Mouse (Mus musculus) activated CD4-positive, CD25-positive, alpha-beta regulatory T cell, adult 4 months (primary cell): ENCODE results near the gene Plcl2. TPM values are rescaled to one million over a fixed set of nuclear protein-coding genes. Genes with fewer than 3 reads are reported as not detected.
"Not testable (repeated sequence)": the region's sequence is repeated elsewhere in the genome, so short reads cannot be mapped to it uniquely, and the experiment has no call there.

Experiments used
- ATAC-seq: one replicate; pipeline ENCODE4 v1.8.0; 2017
- polyA plus RNA-seq, 2 experiments: library from polyadenylated mRNA; unstranded; fragments of 100-300 nt; shearing (Covaris generic); gene quantifications; one replicate each; pipeline ENCODE4 v1.2.1; 2017

Gene Plcl2
- polyA plus RNA-seq, 2 experiments from 2014 or later = 8.2 to 8.3 TPM

- ATAC-seq = not testable (repeated sequence)
Observed at GRCm38 (mm10) chr17:50630992-50631391, 121.8 kb downstream of the Plcl2 start.

- no peak for ATAC-seq
Observed at GRCm38 (mm10) chr17:50634008-50634871, 125.0 kb downstream of the Plcl2 start.

DNA sequence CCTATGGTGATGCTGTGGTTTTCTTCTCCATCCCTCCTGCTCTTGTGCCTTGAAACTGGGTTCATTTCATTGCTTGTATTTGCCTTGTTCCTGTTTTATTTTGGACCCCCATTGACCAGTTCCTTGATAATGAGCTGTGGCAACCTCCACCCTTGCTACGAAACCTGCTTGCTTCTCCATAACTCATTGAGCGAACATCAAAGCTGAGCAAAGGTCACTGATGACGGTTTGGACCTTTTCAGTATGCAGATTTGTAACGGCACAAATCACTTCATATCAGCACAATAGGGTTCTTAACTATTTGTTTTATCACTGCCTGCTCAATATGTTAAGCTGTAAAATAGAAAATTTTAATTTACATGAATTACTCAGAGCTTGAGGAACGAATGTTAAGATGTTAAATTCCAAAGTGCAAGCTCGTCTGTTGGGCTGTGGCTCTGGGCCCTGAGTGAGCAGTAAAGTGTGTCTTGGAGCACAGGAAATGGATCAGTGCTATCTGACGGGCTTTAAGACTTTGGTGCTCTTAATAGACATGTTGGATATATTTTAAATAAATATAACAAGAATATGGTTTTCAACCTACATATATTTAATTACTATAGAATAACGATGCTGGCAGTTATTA is 126.9 kb downstream of the Plcl2 start:
- ATAC-seq = no peak

GRCm38 (mm10) chr17:50638791-50639190 is 129.6 kb downstream of the Plcl2 start:
- ATAC-seq = no peak

DNA sequence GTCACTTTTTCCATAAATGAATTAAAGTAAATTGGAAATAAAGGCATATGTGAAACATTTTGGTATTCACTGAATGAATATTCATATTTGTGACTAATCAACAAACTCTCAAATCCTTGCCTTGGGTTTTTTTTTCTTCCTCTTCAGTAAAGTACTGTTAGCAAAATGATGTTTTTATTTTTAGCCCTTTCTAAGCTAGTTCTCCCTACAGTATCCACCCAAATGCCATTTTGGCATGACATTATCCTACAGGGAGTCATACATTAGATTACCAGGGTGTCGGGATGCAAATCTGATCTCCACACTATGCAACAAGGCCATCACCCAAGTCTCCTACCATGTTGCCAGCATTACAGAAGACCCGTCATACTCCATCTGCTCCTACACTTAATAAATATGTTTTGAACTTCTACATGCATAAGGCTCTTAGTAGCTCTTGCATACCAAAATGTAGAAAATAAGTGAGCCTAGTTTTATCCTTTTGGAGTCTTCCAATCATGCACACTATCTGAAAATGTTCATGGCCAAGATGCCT is 131.9 kb downstream of the Plcl2 start:
- no peak for ATAC-seq

DNA sequence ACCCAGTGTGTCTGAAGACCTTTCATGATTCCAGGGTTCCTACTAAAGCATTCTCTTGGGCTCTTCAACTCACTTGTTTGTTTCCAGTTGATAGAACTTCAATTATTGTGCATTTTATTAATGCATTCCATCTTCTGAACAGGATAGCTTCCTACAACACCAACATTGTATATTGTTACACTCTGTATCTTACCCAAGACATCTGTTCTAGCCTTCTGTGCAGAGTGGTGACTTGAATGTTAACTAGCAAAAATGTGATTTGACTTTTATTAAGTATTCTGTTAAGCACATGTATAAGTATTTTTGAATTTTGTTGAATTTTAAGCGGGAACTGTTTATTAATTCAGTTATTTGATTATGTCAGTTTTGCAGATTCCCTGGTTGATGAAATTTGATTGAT is 132.7 kb downstream of the Plcl2 start:
- no peak for ATAC-seq

DNA sequence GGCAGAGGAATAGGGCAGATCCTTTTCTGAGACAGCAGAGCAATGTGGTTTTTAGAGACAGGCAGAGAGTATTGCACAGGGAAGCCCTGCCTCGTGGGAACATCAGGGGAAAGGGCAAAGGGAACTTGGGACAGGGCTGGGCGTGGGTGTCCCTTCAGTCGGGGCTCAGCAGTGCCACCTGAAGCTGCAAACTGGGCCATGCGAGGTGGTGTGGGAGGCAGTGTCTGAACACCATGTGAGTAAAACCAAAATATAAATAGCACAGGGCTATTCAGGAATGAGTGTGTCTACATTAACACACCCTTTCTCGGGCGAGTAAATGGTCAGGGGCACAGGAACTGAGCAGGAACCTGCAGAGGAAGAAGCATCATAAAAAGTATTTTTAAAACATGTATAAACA is 134.2 kb downstream of the Plcl2 start:
- ATAC-seq = no peak

DNA sequence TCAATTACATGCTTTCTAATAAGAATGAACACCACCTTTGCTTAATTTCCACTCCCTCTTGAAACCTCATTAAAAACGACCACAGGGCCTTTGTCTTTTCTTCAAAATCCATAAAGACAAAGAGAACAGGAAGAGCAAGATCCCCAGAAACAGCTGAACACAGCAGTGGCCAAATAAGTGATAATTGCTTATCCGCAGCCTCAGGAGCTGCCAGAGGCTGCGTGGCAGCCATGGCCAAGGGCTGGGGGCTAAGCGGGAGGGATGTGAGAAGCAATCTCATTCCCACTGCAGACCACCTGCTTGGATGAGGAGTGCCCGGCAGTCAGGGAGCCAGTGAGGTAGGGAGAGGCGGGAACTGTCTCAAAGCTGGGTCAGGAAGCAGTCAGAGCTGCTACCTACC is 134.8 kb downstream of the Plcl2 start:
- no peak for ATAC-seq

DNA sequence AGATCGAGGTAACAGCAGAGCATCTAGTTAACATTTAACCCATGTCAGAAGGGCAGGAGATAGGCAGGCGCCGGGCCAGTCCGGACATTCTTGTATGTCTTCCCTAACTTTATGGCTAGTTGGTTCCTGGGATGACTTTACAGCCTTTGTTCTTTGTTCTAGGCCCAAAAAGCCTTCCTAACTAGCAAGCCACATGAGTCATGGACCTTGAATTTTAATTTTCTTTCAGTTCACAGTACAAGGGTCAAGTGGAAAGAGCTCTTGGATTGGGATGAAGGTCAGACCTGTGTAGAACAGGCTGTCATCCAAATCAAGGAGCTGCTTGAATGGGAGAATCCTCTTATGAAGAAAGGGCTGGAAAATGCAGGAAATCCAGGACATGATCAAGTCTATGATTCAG is 138.9 kb downstream of the Plcl2 start:
- ATAC-seq = not testable (repeated sequence)

GRCm38 (mm10) chr17:50648757-50649419 is 139.7 kb downstream of the Plcl2 start:
- no peak for ATAC-seq

DNA sequence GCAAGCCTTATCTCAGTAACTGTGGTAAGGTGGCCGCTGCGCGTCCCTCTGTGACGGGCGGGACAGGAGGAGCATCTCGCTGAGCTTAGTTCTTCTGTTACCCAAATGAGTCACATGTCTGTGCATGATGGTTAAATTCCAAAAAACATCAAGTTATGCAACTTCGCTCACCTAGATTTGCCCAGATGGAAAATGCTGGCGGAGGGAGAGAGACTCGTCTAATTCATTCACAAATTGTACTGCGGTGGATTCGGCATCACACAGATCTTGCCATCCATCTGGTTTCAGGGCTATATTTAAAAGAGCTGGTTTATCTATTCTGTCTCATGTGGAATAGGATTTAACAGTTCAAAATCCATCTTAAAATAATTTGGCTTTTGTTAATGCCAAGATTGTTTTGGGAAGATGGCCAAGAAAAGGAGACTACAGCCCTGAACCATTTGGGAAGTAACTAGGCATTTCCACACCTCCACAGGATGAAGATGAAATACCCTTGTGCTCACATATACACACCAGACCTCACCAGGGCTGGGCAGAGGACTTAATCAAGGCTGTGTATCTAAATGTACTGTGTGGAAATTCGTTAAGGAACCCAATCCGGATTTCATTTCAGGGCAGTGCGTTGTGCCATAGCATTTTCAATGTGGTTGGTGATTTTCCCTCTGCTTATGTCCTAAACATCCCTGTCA is 141.5 kb downstream of the Plcl2 start:
- ATAC-seq = no peak

- no peak for ATAC-seq
Observed at GRCm38 (mm10) chr17:50654741-50655415, 145.7 kb downstream of the Plcl2 start.

DNA sequence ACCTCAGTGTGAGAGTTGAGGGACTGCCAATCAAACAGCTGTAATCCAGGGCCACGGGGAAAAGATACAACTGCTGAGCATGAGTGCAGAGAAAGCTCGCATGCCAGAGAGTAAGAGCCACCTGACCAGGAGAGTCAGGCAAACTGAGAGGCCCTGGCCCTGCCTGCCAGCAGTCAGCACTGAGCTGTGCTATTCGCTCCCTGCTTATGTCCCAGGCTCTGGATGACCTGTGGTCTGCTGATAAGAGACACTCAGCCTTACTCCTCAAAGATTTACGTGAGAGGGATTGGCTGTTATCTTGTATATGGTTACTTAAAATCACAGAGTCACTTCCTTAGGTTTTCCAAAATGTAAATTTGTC is 146.2 kb downstream of the Plcl2 start:
- ATAC-seq = no peak

DNA sequence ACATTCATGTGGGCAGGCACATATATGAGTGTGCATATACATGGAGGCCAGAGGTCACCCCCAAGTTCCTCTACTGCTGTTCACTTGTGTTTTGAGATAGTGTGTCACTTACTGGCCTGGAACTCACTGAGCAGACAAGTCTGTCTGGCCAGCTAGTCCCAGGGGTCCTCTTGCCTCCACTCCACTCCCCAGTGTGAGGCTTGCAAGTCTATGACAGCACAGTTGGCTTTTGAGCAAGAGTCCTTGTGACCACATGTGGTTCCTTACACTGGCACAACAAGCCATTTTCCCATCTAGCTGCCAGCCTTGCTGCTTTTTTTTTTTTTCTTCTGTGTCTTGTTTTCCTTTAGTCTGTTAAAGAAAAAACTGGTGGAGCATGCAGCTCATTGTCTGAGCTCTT is 148.1 kb downstream of the Plcl2 start:
- ATAC-seq = no peak

DNA sequence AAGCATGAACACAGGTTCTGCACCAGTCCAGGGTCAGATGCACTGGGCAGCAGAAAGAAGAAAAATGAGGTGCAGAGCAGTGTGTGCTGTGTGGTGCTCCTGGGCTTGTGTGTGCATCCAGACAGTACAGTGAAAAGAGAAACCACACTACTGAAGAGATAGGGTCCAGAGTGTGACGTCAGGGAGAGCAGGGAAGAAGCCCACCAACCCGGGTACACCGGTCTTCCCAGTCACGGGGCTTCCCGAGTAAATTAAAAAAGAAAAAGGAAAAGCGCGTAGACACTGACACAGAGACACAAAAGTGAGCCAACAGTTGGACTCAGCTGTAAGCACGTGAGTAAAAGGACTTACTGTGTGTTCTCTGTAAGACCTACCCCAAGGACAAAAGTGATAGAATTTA is 149.7 kb downstream of the Plcl2 start:
- no peak for ATAC-seq

DNA sequence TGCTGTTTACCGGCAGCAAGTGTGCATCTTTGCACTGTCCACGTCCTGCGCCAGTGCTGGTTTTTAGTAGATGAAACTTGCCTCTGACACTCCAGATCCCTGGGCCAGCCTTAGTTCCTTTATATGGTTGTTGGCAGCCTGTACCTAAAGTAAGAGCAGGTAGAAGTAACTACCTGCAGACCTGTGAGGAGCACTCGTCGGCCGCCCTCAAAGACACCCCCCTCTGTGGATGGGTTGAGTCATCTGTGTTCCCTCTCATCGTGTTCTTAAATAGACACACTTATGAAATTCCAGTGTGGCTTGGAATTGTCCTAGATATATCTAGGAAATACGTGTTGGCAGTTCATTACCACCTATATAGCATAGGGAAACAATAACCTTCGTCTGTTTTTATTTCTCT is 158.4 kb downstream of the Plcl2 start:
- no peak for ATAC-seq

DNA sequence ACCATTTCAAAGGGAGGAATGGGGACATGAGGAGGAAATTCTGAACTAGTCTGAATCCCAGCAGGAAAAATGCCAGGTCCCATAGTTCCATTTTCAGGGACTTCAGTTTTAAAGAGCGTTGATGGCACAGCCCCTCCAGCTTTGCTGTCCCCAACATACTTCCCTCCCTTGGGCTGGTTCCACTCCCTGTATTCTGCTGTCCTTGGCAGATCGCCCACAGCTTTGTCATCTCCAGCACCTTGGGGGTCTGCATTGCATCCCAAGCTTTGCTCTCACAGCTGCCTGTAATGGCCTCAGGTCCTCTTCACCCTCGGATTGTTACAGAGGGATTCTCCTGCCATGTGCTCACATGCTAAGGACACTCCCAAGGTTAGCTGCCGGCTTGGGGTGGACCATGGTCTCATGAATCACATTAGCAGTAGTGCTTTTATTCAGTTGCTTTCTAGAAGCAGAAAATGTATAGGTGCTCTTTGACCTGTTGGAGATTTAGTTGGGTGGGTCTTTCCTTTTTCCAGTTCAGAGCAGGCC is 159.5 kb downstream of the Plcl2 start:
- no peak for ATAC-seq

GRCm38 (mm10) chr17:50671416-50671815 is 162.2 kb downstream of the Plcl2 start:
- ATAC-seq = no peak

GRCm38 (mm10) chr17:50674580-50674979 is 165.4 kb downstream of the Plcl2 start:
- ATAC-seq = no peak

DNA sequence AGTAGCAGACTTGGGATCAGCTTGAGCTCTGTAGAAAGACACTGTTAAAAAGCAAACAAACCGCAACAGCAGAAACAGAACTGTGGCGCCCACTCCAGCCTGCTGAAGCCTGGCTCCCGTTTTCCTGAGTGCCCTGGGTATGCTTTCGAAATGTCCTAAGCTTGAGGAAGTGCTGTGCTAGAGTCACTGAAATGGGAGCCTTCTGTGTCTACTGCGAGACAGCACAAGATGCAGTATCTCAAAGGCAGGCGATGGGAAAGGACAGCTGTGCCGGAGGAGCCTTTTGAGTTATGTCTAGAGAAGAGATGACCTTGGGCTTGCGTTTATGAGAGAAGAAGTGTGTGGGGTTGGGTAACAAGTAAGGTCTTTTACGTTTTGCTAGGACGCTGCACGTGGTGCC is 166.0 kb downstream of the Plcl2 start:
- ATAC-seq = no peak

- no peak for ATAC-seq
Observed at GRCm38 (mm10) chr17:50677334-50677733, 168.1 kb downstream of the Plcl2 start.
